Mouse (Mus musculus): ENCODE results near the gene Arhgap25. TPM values are rescaled to one million over a fixed set of nuclear protein-coding genes. Genes with fewer than 3 reads are reported as not detected.

Gene Arhgap25
- polyA plus RNA-seq, 2 experiments = 1.5 to 2.3 TPM

GRCm38 (mm10) chr6:87445222-87445621 lies 87.8 kb downstream of the Arhgap25 start:
- no peak for TF ChIP-seq EP300 (IDR thresholded peaks at IDR 0.05; ENCODE audit: low read depth)
- no peak for TF ChIP-seq CTCF (IDR thresholded peaks at IDR 0.05; ENCODE audit: low read depth)
- 58% methylated on average over 7 of the region's 7 CpGs for WGBS (ENCODE audit: insufficient replicate concordance)
- no peak for ATAC-seq (ENCODE audit: insufficient read depth)

DNA sequence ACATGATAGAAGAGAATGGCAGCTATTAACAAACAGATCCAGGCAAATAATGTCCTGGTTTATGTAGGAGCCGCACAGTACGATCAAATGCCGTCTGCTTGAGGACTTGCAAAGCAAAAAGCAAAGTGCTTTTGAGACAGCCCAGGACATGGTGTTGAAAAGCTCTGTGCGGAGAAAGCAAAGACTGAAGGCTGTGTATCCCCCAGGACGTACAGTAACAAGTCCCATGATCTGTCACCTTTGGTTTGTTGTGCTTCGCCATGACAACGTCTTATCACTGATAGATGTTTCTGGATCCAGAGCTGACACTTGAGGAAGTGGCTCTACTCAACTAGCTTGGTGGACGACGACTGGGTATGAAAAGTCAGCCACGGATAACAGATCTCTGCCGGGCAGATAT lies 89.8 kb downstream of the Arhgap25 start:
- no peak for TF ChIP-seq EP300 (IDR thresholded peaks at IDR 0.05; ENCODE audit: low read depth)
- TF ChIP-seq CTCF (IDR thresholded peaks at IDR 0.05; ENCODE audit: low read depth) = no peak
- no peak for DNase-seq (ENCODE audit: low read depth in 3 of 3, low spot score in 3 of 3)
- Histone ChIP-seq H3K4me2 (ENCODE audit: low read depth) (no peak overlapping the region), H3K27me3 (ENCODE audit: control insufficient read depth, insufficient read depth, low read length) (no peaks in the 10 kb centered on the region), H3K4me1 (replicated peaks; ENCODE audit: control insufficient read depth in 2 of 2, insufficient read depth in 2 of 2, low read length in 1 of 2) (no peaks in the 10 kb centered on the region), H3K36me3 (replicated peaks; ENCODE audit: control insufficient read depth, insufficient read depth, low read depth) (no peaks in the 10 kb centered on the region), H3K27ac (no peak overlapping the region), H3K4me3 (ENCODE audit: insufficient read depth in 1 of 2, low read depth in 2 of 2, low read length in 2 of 2) (no peak overlapping the region), H3K9me3 (ENCODE audit: control insufficient read depth, low read length) (no peaks in the 10 kb centered on the region), H3K9ac (replicated peaks) (no peak overlapping the region)
- 53% methylated on average over 11 of the region's 11 CpGs for WGBS (ENCODE audit: insufficient replicate concordance)
- no peak for ATAC-seq (ENCODE audit: insufficient read depth)

More at GRCm38 (mm10) chr6:87445222-87445621, 87.8 kb downstream of the Arhgap25 start:
- Histone ChIP-seq H3K9ac (replicated peaks) (no peak overlapping the region), H3K27me3 (ENCODE audit: control insufficient read depth, insufficient read depth, low read length) (no peaks in the 10 kb centered on the region), H3K4me2 (ENCODE audit: low read depth) (no peak overlapping the region), H3K27ac (no peak overlapping the region), H3K4me1 (replicated peaks; ENCODE audit: control insufficient read depth in 2 of 2, insufficient read depth in 2 of 2, low read length in 1 of 2) (no peaks in the 10 kb centered on the region; a peak in 1 of 4 replicates), H3K36me3 (replicated peaks; ENCODE audit: control insufficient read depth, insufficient read depth, low read depth) (no peaks in the 10 kb centered on the region), H3K4me3 (ENCODE audit: insufficient read depth in 1 of 2, low read depth in 2 of 2, low read length in 2 of 2) (no peak overlapping the region), H3K9me3 (ENCODE audit: control insufficient read depth, low read length) (no peaks in the 10 kb centered on the region)
- no peak for DNase-seq (ENCODE audit: low read depth in 3 of 3, low spot score in 3 of 3)

- ATAC-seq (ENCODE audit: insufficient read depth) = no peak
- no peak for TF ChIP-seq CTCF (IDR thresholded peaks at IDR 0.05; ENCODE audit: low read depth)
- no peak for TF ChIP-seq EP300 (IDR thresholded peaks at IDR 0.05; ENCODE audit: low read depth)
- WGBS (ENCODE audit: insufficient replicate concordance) = 61% methylated on average over 8 of the region's 8 CpGs
These were observed 96.3 kb downstream of the Arhgap25 start for GRCm38 (mm10) chr6:87436745-87437144.

DNA sequence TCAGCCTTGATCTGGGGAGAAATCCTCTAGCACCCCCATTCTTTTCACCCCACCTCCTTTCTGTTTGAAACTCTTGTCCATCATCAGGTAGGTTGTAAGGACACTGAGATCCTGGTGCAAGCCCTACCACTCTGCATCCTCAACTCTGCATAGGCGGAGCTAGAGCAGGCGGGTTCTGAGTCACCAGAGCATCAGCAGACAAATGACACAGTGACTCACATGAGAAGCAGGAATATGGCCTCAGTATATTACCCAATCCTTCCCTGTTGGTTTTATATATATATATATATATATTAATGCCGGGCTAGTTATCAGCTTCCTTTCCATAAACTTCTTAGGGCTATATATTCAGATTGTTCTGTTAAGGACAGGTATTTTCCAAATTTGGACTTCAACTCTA lies 97.3 kb downstream of the Arhgap25 start:
- Histone ChIP-seq H3K4me1 (replicated peaks; ENCODE audit: control insufficient read depth in 2 of 2, insufficient read depth in 2 of 2, low read length in 1 of 2) (no peaks in the 10 kb centered on the region), H3K9ac (replicated peaks) (no peak overlapping the region), H3K4me2 (ENCODE audit: low read depth) (no peak overlapping the region), H3K27me3 (ENCODE audit: control insufficient read depth, insufficient read depth, low read length) (no peaks in the 10 kb centered on the region), H3K36me3 (replicated peaks; ENCODE audit: control insufficient read depth, insufficient read depth, low read depth) (no peaks in the 10 kb centered on the region), H3K27ac (no peak overlapping the region), H3K9me3 (ENCODE audit: control insufficient read depth, low read length) (no peaks in the 10 kb centered on the region), H3K4me3 (ENCODE audit: insufficient read depth in 1 of 2, low read depth in 2 of 2, low read length in 2 of 2) (no peak overlapping the region)
- TF ChIP-seq CTCF (IDR thresholded peaks at IDR 0.05; ENCODE audit: low read depth) = no peak
- no peak for DNase-seq (ENCODE audit: low read depth in 3 of 3, low spot score in 3 of 3)
- ATAC-seq (ENCODE audit: insufficient read depth) = no peak
- 61% methylated on average over 3 of the region's 3 CpGs for WGBS (ENCODE audit: insufficient replicate concordance)

More at GRCm38 (mm10) chr6:87436745-87437144, 96.3 kb downstream of the Arhgap25 start:
- no peak overlapping the region for H3K9ac ChIP-seq (replicated peaks)
- H3K36me3 ChIP-seq (replicated peaks; ENCODE audit: control insufficient read depth, insufficient read depth, low read depth) = no peaks in the 10 kb centered on the region
- H3K27me3 ChIP-seq (ENCODE audit: control insufficient read depth, insufficient read depth, low read length) = no peaks in the 10 kb centered on the region
- H3K4me1 ChIP-seq (replicated peaks; ENCODE audit: control insufficient read depth in 2 of 2, insufficient read depth in 2 of 2, low read length in 1 of 2) = no peaks in the 10 kb centered on the region
- no peak overlapping the region for H3K27ac ChIP-seq
- no peaks in the 10 kb centered on the region for H3K9me3 ChIP-seq (ENCODE audit: control insufficient read depth, low read length)
- no peak overlapping the region for H3K4me3 ChIP-seq (ENCODE audit: insufficient read depth in 1 of 2, low read depth in 2 of 2, low read length in 2 of 2)
- no peak overlapping the region for H3K4me2 ChIP-seq (ENCODE audit: low read depth)
- DNase-seq (ENCODE audit: low read depth in 3 of 3, low spot score in 3 of 3) = no peak

- Histone ChIP-seq H3K4me1 (replicated peaks; ENCODE audit: control insufficient read depth in 2 of 2, insufficient read depth in 2 of 2, low read length in 1 of 2) (peaks cover 0 to 3% of the 10 kb centered on the region in 2 experiments; a peak in 1 of 4 replicates), H3K4me3 (ENCODE audit: insufficient read depth in 1 of 2, low read depth in 2 of 2, low read length in 2 of 2) (peak within 1 kb of the TSS in 1 of 2 experiments; percentile 34; a peak in 2 of 4 replicates), H3K36me3 (replicated peaks; ENCODE audit: control insufficient read depth, insufficient read depth, low read depth) (no peaks in the 10 kb centered on the region), H3K4me2 (ENCODE audit: low read depth) (no peak within 1 kb of the TSS), H3K9ac (replicated peaks) (no peak within 1 kb of the TSS), H3K9me3 (ENCODE audit: control insufficient read depth, low read length) (no peaks in the 10 kb centered on the region), H3K27me3 (ENCODE audit: control insufficient read depth, insufficient read depth, low read length) (no peaks in the 10 kb centered on the region), H3K27ac (no peak within 1 kb of the TSS)
- DNase-seq (ENCODE audit: low read depth in 3 of 3, low spot score in 3 of 3) = no peak
- no peak for ATAC-seq (ENCODE audit: insufficient read depth)
- TF ChIP-seq CTCF (IDR thresholded peaks at IDR 0.05; ENCODE audit: low read depth) = no peak
- TF ChIP-seq EP300 (IDR thresholded peaks at IDR 0.05; ENCODE audit: low read depth) = no peak
- 55% methylated on average over 7 of the region's 7 CpGs for WGBS (ENCODE audit: insufficient replicate concordance)
These were observed 104.5 kb downstream of the Arhgap25 start, which contains the start of gene Bmp10 for GRCm38 (mm10) chr6:87428487-87429044. Gene Bmp10, plus strand, starts transcription at chr6:87428994.
